Mouse (Mus musculus) spleen, postnatal 36 days (tissue): ENCODE data around the gene Sfxn2.

Experiments
- DNase-seq, 2 experiments: peaks; one replicate each; pipeline ENCODE4 v3.0.0; 2022; ENCODE audit warnings: low spot score in 2 of 2, mixed read lengths in 1 of 2

Sfxn2 gene

DNA sequence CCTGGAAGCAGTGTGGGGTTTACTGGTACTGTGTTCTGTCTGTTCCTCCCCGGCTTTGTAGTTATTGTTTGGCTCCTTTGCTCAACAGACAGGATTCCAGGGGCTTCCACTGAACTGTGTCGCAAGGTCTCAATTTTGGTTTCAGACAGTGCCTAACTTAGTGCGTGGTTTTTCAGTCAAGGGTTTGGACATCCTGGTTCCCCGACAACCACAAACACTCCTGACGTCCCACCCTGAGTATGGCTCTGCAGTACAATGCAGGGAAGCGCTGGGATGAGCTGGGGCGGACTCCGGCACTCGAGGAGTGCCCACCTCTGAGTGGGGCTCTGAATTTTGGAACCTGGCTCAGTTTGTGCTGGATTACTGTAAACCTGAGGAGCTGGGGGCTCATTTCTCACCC lies 56.6 kb downstream of the Sfxn2 start:
- no peak for DNase-seq

DNA sequence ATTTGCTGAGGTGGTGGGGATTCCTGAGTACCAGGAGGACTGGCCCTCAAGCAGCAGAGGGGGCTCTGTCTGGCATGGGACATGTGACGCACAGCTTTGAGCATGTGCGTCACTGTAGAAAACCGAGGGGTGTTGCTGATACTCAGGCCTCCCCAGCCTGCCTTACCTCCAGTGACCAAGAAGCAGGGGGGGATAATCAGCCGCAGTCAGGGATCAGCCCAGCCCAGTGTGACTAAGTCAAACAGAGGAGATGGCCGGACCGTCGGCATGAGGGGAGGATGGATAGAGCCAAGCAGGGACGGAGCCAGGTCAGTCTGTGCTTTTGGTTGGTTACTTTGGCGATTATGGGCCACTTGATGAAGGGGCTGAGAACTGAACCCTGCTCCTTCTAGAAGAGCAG lies 58.5 kb downstream of the Sfxn2 start:
- no peak for DNase-seq

DNA sequence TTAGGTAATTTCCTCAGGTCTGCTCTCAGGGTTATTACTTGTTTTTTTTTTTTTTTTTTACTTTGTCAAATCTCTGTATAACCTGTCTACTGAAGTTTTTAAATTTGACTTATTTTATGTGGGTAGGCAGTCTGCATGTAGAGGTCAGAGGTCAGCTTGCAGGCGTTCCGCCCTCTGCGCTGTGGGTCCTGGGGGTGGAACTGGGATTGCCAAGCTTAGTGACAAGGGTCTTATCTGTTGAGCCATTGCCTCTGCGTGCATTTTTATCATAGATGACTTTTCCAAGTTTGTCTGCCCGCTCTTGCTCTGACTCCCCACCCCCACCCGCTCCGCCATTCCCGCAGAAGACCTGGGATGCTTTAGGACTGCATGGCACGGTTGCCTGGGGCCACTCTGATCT lies 62.6 kb downstream of the Sfxn2 start:
- no peak for DNase-seq

DNA sequence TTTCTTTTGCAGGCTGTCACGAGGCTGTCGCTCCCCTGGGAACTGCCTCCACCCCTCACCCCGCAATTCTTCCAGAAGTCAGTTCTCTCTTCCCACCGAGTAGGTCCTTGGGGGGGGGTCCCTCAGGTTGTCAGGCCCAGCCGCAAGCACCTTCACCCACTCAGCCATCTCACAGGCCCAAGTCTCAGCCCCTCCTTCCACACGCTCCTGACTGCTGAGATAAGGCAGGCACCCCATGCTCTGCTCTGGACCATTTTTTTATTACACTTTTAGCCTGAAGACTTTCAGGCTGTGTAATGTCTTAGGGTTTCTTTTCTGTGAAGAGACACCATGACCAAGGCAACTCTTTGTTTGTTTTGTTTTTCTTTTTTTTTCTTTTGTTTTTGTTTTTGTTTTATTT lies 64.4 kb downstream of the Sfxn2 start:
- no peak for DNase-seq

DNA sequence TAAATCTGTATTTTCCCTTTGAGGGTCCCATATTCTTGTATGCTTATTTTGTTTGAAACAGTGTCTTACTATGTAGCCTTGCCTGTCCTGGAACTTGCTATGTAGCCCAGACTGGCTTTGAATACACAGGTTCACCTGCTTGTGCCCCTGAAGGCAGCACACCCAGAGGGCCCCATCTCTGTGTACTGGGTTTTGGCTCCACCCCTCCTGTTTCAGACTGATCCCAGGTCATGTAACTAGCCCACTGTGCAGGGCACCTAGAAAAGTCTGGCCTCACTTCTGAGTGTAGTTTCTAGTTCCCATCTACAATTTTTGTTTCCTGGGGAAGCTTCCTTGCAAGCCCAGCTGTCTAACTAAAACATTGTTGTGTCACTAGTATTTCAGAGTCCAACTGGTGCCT lies 65.9 kb downstream of the Sfxn2 start:
- DNase-seq: no peak

DNA sequence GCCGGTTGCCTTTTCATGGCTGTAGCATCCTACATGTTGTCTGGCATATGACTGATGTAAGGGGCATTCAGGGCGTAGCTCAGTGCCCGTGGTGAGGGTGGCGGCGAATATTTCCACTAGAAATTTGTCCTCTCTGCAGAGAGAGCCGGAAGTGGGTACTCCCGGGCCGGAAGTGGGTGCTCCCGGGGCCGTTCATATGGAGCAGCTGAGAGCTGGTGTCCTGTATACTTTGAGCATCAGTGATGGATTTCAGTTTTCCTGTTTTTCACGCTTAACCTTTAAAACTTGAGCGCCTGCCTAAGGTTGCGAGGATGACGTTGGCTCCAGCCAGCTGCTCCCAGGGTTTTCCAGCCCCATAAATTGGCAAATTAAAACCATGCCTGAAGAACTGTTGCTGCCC lies 66.3 kb downstream of the Sfxn2 start:
- DNase-seq: no peak

DNA sequence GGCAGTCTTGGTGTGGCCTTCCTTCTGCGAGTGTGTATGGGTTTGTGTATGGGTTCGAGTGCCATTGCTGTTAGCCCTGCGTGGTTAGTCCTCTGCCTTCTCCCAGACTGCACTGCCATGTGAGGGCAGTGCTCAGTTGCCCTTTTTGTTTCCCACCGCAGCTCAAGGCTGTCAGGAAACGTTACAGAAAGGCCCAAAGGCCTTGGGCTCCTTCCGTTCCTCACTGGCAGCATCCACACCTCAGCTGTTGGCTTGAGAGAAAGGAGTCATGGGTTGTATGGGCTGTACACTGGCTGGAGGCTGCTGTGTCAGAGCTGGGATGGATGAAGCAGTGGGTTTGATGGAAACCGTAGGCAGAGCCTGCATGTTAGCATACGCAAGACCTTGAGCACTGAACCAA lies 67.6 kb downstream of the Sfxn2 start:
- no peak for DNase-seq

DNA sequence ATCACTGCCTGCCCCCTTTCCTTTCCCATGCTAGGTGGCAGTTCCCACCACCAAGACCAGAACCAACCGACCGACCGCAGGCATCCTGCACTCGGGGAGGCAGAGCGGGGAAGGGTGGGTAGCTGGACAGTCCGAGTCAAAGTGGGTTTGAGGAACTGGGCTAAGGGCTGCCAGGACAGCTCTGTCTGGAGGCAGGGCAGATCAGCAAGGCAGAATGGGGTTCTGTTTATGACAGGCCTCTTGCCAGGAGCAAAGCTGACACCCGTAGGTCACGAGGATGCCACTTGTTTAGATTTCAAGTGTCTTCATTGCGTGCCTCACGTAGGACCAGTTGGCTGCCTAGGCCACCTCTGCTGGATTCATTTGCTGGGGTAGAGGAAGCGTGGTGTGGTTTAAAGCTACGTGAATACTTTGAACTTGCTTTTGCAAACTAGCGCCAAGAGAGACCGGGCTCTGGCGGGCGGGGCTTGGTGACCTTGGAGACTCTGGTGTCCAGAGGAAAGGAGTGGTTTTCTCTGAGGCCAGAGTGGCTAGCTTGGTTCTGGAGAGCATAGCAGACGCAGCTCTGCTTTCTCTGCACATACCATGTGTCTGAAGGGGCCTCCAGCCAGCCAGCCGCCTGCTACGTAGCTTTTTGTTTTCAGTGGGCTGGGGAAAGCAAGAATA lies 68.4 kb downstream of the Sfxn2 start:
- DNase-seq: no peak

DNA sequence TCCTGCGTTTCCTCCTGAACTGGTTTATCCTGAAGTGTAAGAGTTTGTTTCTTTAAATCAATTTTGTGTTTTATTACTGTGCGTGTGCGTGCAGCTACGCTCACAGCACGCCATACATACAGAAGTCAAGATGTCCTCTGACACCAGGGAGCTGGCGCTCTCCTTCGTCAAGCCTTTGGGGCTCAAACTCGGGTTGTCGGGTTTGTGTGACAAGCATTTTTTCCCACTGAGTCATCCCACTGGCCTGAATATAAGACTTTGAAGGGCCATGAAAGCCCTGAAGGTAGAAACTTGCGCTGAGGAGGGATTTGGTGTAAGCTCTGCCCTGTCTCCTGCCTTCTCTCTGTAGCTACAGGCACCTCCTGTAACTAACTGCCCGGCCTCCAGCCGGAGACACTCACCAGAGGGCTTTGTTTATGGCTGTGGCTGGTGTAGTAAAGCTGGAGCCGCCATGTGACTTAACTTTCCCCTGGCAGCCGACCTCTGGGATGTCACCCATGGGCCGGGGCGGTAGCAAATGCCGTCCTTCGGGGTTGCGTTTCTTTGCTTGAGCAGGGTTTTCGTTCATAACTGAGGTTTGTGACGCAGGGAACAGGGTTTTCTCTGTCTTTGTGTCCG lies 69.1 kb downstream of the Sfxn2 start:
- no peak for DNase-seq

DNA sequence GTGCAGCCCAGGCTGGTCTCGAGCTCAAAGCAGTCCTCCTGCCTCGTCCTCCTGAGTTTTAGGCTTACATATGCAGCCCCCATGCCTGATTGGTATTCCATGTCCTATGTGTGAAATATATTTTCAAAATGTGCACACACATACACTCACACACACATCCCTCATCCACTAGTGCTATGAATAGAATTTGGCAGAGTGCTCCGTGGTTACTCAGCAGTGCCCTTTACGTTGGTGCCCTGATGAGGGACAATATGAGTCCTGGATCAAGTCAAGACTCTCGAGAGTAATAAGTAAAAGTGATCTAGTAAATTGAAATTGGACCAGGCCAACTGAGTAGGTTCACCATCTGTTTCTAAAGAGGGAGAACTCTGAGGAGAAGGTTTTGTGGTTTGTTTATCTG lies 70.1 kb downstream of the Sfxn2 start:
- no peak for DNase-seq

DNA sequence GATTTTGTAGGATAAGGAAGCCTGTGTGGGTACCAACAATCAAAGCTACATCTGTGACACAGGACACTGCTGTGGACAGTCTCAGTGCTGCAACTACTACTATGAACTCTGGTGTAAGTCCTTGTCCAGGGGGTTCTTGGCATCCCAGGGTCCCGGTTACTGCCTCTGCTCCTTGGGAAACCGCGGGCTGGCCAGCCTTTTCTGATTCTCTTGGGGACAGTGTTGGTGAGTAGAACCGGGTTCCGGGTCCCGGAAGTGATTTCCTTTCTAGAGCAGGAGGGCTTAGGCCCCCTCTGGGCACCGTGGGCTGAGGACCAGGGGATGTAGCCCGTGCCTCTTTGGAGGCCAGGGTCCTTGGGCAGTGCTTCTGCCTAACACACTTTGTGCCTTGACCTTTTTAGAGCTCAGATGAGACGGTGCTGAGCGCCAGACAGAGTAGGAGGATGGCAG lies 71.2 kb downstream of the Sfxn2 start:
- no peak for DNase-seq

DNA sequence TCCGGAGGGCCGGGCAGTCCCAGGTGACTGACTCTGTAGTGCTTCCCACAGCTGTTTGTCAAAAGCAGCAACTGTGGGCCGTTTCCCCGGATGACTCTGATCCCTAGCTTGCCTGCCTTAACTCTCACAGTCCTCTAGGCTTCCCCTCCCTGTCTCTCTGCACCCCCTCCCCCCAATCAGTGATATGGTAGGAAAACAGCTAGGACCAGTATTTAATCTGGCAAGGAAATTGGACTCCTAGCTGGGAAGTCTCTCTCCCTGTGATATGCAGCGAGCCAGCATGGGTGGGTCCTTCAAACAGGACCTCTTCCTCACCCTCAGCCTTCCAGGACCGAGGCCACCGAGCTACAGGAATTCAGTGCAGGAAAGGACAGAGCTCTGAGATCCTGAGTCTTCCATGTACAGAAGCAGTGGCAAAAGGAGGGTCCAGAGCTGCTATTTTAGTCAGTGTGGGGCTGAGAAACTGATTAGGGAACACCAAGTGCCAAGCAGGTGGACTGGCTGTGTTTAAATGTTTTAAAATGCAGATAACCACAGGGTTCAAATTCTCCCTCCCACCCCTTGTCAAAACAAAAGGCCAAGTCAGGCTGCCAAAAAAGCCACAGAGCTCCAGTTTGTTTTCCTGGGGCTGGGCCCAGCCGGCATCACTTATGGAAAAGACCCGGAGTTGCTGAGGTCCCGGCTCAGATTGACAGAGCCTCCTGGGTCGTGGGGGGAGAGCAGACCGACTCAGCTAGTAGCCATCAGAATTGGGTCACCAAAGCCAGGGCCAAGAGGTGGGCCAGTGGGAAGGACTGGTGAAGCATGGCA lies 71.8 kb downstream of the Sfxn2 start:
- DNase-seq: no peak

DNA sequence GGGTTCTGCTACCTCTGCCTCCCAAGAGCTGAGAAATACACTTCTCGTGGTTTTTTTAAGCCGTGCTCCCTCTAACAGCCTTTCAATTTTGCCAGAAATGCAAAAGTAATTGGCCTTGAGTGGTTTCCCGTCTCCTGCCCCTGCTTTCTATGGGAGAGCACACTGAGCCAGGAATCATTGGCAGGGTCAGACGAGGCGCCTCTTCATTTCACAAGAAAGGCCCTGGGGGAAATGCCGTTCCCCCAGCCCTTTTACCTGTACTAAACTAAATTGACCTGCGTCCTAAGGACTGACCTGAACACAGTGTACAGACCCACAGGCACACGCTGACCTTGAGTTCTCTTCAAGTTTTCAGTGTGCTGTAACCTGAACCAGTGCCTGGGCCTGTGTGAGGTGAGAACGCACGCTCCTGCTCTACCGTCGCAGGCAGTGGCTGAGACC lies 72.9 kb downstream of the Sfxn2 start:
- no peak for DNase-seq

DNA sequence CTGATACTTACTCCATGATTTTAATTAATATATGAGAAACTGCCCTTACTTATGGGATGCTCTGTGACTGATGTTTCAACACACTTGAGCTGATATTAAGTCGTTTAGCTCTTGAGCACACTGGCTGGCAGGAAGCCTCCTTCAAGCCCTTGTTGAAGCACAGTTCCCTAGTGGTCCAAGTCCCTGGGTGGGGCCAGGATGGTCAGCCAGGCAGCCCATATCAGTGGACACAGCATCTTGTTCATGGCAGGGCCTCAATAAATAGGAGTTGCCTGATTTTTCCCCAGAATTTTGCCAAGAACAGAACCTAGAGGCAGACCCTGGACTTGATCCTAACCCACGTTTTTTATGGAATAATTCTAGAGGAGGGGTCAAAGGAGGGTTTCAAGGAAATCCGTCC lies 74.1 kb downstream of the Sfxn2 start:
- no peak for DNase-seq
